Mouse (Mus musculus): Measurements from ENCODE around the gene Gm13762.
"Not testable (repeated sequence)": the region's sequence is repeated elsewhere in the genome, so short reads cannot be mapped to it uniquely, and the experiment has no call there.

Gene Gm13762

DNA sequence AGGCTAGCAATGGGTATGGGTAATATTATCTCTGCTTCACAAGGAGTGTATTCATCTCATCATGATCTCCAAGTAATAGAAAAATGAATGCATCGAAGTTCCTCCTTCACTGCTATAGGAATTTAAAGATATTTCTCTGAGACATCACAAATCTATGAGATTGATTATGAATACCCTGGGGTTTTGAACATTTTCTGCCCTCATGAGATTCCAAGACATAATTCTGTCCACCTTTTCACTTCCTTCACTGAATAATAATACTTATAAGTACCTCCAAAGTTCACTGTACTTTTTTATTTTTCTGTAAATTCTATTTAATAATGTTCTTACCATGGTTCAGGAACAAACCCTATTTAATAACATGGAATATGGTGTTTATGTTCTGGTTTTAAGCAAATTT lies at the start of gene Gm13762:
Gene Gm13762, minus strand, starts transcription at position 101 of the 400 bp plus-strand sequence.
- no peak for DNase-seq

DNA sequence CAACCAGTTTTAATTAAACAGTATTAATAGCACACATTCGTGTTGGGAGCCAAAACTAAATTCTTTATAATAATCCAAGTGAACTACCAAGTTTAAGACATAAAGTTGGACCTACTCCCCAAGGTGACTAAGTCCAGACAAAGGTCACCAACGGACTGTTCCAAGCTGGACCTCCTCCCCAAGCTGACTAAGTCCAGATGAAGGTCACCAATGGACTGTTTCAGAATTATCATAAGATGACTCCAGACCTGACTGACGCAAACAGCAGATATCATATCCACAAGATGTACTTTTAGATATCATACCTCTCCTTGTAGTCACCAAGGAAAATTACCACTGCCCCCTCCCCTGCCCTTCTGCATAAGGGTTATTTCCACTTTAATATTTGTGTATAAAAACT lies 41.4 kb upstream of the Gm13762 start:
- not testable (repeated sequence) for DNase-seq

DNA sequence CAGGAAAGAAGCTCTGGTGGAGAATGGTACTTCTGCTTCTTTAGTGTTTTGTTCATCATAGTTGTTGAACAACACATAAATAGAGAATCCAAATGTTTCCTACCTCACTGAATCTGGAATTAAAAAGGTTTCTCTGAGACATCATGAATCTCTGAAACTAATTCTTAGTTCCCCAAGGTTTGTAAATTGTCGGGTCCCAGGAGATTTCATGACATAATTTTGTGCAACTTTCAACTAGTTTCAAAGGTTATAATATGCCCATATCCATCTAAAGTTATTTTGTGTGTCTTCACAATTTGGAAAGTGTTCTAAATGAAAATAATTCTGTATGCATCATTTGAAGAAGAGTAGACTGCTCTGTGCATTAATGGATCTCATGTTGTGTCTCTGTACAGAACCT lies 38.2 kb upstream of the Gm13762 start, which contains the start of gene Olfr1216:
Gene Olfr1216, minus strand, starts transcription at position 101 of the 400 bp plus-strand sequence.
- no peak for DNase-seq

DNA sequence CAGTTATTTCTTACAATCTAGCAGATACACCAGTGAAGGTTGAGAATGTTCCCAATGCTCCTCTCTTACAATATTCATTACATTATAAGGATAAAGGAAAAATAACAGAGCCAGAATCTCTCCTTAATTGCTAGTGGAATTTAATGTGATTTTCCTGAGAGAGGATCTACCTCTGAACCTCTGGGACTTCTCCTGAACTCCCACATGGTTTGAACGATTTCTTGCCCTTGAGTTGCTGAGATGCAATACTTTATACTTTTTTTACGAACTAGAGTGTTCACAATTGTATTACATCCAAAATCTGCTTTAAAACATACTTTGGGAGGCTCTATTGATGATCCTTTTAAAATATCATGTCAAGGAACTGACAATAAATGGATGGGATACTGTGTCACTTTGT lies 26.8 kb upstream of the Gm13762 start, which contains the start of gene Olfr1215:
Gene Olfr1215, minus strand, starts transcription at position 101 of the 400 bp plus-strand sequence.
- no peak for DNase-seq

DNA sequence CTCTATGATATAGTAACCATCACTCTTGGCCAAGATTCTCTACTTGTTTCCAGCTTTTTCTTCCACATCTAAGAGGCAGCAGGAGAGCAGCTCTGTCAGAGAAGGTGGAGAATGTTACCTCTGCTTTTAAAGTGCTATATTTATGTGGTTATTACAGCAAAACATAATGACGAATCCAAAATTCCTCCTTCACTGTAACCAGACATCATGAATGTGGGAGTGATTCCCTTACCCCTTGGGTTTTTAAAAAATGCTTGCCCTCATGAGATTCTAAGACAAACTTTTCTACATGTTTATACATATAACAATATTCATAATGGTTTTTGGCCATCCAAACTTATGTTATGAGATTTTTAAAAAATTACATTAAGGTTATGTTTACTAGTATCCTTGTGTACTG lies 12.5 kb upstream of the Gm13762 start, which contains the start of gene Olfr1214:
Gene Olfr1214, minus strand, starts transcription at position 101 of the 400 bp plus-strand sequence.
- no peak for DNase-seq

DNA sequence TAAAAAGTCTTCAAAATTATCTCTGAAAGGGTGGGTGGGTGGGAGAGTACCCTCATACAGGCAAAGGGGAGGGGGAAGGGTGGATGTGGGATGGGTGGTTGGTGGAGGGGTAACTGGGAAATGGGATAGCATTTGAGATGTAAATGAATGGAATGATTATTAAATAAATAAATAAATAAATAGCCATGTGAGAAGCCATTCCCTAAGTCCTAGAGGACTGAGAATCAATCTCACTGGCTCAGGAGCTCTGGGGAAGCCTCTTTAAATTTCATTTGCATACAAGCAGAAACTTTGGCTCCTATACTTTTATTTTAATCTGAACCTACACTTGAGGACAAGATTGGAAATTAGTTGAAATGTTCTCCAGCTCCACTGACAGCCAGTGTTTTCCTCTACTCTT lies 26.4 kb downstream of the Gm13762 start, which contains the start of gene Olfr1212:
Gene Olfr1212, plus strand, starts transcription at position 301 of the 400 bp plus-strand sequence.
- DNase-seq: no peak

DNA sequence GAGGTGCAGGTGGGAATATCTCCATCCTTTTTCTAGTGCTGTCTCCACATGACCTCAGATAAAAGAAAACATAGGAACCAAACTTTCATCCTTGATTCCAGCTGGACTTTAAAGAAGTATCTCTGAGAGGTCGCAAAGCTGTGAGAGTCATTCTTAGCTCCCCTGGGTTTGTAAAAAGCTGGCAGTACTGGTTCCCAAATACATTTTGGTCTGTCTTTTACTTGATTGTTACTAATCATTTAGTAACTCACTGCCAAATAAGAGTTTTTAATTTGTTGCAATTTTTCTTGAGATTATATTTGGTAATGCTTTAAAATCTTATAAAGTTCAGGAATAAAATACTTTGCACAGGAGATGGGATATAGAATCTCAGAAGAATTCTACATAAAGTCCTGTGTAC lies 42.1 kb downstream of the Gm13762 start, which contains the start of gene Olfr1211:
Gene Olfr1211, minus strand, starts transcription at position 101 of the 400 bp plus-strand sequence.
- DNase-seq: no peak
